Mouse (Mus musculus) brain, adult 2 months (tissue): Measurements from ENCODE around the gene Snrnp200.
"Not testable (repeated sequence)": the region's sequence is repeated elsewhere in the genome, so short reads cannot be mapped to it uniquely, and the experiment has no call there.

Source experiments
- DNase-seq: peaks from one replicate; pipeline ENCODE4 v3.0.0; 2011; ENCODE audit warnings: low read depth, low spot score

Gene Snrnp200

GRCm38 (mm10) chr2:127207547-127208451 is at the start of gene Snrnp200, which contains the start of gene 1810024B03Rik:
TSS of gene Snrnp200 (plus strand) at chr2:127208386.
TSS of gene 1810024B03Rik (minus strand) at chr2:127208280.
- peak; percentile 99 for DNase-seq

GRCm38 (mm10) chr2:127165675-127166074 is 42.5 kb upstream of the Snrnp200 start:
- DNase-seq: no peak

GRCm38 (mm10) chr2:127166261-127166660 is 41.9 kb upstream of the Snrnp200 start:
- peak; percentile 58 for DNase-seq

GRCm38 (mm10) chr2:127182598-127183381 is 25.4 kb upstream of the Snrnp200 start:
- DNase-seq: peak; percentile 98

- DNase-seq: no peak
These were observed 18.6 kb upstream of the Snrnp200 start for GRCm38 (mm10) chr2:127189574-127189973.

GRCm38 (mm10) chr2:127204932-127205331 is 3.3 kb upstream of the Snrnp200 start:
- DNase-seq: peak; percentile 80

GRCm38 (mm10) chr2:127205936-127206335 is 2.2 kb upstream of the Snrnp200 start:
- not testable (repeated sequence) for DNase-seq

- DNase-seq: no peak
These were observed 1.3 kb upstream of the Snrnp200 start for GRCm38 (mm10) chr2:127206916-127207315.

- no peak for DNase-seq
These were observed 225 bp downstream of the Snrnp200 start for GRCm38 (mm10) chr2:127208452-127208769.

- no peak for DNase-seq
These were observed 2.5 kb downstream of the Snrnp200 start for GRCm38 (mm10) chr2:127210701-127211100.

- no peak for DNase-seq
These were observed 9.6 kb downstream of the Snrnp200 start for GRCm38 (mm10) chr2:127217746-127218145.

- no peak for DNase-seq
These were observed 17.1 kb downstream of the Snrnp200 start for GRCm38 (mm10) chr2:127225261-127225660.

GRCm38 (mm10) chr2:127237897-127238610 is 29.9 kb downstream of the Snrnp200 start:
- no peak for DNase-seq

GRCm38 (mm10) chr2:127240065-127240464 is 31.9 kb downstream of the Snrnp200 start:
- DNase-seq: no peak

- DNase-seq: peak; percentile 100
These were observed 39.6 kb downstream of the Snrnp200 start, which contains the start of the genes Ciao1 and Tmem127 for GRCm38 (mm10) chr2:127247592-127248333. TSS of gene Ciao1 (minus strand) at chr2:127247816. TSS of gene Tmem127 (plus strand) at chr2:127247908.

GRCm38 (mm10) chr2:127248334-127249004 is 40.3 kb downstream of the Snrnp200 start:
- DNase-seq: peak; percentile 34

GRCm38 (mm10) chr2:127250291-127251008 is 42.3 kb downstream of the Snrnp200 start:
- DNase-seq: no peak

- DNase-seq: no peak
These were observed 43.3 kb downstream of the Snrnp200 start for GRCm38 (mm10) chr2:127251457-127251856.

GRCm38 (mm10) chr2:127251880-127252527 is 43.8 kb downstream of the Snrnp200 start:
- DNase-seq: no peak
